Mouse (Mus musculus) kidney, adult 18-20 months (tissue): Measurements from ENCODE around the gene Apobec3.
"Not testable (repeated sequence)": the region's sequence is repeated elsewhere in the genome, so short reads cannot be mapped to it uniquely, and the experiment has no call there.

Experiments
- DNase-seq: peaks from one replicate; pipeline ENCODE4 v3.0.0; 2021

Apobec3 gene

GRCm38 (mm10) chr15:79896080-79896725 is 4.7 kb downstream of the Apobec3 start:
- DNase-seq: no peak

DNA sequence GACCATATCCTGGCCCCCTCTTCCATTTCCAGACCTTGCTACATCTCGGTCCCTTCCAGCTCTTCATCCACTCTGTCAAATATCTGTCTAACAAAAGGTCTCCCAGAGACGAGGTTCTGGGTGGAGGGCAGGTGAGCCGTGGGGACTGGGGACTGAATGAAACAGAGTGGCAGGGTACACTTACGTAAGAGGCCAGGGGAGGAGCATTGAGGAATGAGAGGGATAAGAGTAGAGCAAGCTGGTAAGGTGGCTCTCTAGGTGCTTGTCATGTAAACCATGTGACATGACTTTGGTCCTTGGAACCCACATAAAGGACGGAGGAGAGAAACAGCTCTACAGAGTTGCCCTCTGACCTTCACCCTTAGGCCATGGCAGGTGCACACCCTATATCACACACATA is 7.5 kb downstream of the Apobec3 start:
- DNase-seq: no peak

DNA sequence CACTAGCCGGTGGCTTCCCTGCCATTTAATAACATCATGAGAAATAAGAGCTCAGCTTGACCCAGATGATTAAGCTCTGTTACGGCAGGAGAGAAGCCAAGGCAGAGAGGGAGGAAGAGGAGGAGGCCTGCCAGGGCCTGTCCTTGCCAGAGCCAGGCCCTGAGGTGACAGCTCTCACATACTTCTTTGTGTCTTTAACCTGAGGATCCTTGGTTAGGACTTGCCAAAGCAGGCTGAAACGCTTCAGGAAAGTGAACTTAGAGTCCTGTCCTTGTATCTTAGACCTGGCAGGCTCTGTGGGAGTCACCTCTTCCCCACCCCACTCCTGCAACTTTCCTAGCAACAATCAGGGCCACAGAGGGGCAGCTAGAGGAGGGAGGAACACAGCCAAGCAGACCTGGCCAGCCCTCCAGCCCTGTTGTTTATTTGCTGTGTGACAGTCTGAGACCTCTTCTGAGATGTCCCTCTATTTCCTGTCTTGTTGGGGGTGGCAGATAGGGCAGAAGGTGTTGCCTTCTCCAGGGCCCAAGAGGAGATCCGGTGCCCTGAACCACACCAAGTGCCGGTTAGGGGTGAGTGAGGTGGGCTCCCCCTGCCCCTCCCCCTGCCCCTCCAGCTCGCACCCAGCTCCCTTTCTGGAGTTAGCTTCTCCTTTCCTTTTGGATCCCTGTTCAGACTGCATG is 8.5 kb downstream of the Apobec3 start:
- no peak for DNase-seq

GRCm38 (mm10) chr15:79900751-79901150 is 9.3 kb downstream of the Apobec3 start:
- DNase-seq: no peak

GRCm38 (mm10) chr15:79901399-79901798 is 9.9 kb downstream of the Apobec3 start:
- DNase-seq: no peak

- not testable (repeated sequence) for DNase-seq
Observed at GRCm38 (mm10) chr15:79903081-79903480, 11.6 kb downstream of the Apobec3 start.

- no peak for DNase-seq
Observed at GRCm38 (mm10) chr15:79903963-79904362, 12.5 kb downstream of the Apobec3 start.

- DNase-seq: not testable (repeated sequence)
Observed at GRCm38 (mm10) chr15:79904678-79905077, 13.2 kb downstream of the Apobec3 start.

DNA sequence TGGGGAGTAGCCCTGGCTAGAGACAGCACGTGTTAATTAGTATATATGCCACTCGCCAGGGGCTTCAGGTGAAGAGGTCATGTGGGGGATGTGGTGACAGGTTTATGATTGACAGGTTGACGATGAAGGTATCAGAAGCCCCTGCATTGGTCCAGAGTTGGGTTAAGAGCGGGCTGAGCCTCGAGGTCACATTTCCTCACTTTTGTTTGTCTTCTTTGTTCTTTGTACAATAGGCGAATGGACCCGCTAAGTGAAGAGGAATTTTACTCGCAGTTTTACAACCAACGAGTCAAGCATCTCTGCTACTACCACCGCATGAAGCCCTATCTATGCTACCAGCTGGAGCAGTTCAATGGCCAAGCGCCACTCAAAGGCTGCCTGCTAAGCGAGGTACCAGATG is 13.8 kb downstream of the Apobec3 start:
- no peak for DNase-seq

DNA sequence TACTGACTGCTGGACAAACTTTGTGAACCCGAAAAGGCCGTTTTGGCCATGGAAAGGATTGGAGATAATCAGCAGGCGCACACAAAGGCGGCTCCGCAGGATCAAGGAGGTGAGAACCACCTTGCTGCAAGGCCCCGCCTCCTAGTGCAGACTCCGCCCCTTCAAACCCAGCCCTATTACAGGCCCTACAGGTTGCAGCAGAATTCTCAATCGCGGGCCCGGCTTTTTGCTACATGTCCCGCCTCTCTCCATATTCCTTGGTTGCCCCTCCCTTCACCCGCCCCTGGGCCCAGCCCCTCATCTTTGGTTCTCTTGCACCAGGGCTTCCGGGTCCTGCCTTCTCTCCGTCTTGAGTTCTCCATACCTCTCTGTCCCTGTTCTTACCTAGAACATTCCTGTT is 15.4 kb downstream of the Apobec3 start:
- no peak for DNase-seq

DNA sequence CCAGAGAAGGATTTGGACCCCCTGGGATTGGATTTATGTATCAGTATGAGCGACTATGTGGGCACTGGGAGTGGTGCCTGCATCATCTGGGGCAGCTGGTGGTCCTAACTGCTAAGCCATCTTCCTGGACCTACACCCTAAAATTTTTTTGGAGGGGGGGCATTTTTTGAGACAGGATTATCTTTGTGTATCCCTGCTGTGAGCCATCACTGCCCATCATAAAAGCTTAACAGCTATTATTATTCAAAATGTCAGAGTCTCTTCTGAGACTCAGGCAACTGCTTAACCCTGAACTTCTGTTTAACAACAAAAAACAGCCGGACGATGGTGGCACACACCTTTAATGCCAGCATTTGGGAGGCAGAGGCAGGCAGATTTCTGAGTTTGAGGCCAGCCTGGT is 17.5 kb downstream of the Apobec3 start:
- DNase-seq: not testable (repeated sequence)

GRCm38 (mm10) chr15:79910812-79911211 is 19.4 kb downstream of the Apobec3 start:
- DNase-seq: not testable (repeated sequence)

GRCm38 (mm10) chr15:79911339-79911738 is 19.9 kb downstream of the Apobec3 start:
- DNase-seq: no peak

DNA sequence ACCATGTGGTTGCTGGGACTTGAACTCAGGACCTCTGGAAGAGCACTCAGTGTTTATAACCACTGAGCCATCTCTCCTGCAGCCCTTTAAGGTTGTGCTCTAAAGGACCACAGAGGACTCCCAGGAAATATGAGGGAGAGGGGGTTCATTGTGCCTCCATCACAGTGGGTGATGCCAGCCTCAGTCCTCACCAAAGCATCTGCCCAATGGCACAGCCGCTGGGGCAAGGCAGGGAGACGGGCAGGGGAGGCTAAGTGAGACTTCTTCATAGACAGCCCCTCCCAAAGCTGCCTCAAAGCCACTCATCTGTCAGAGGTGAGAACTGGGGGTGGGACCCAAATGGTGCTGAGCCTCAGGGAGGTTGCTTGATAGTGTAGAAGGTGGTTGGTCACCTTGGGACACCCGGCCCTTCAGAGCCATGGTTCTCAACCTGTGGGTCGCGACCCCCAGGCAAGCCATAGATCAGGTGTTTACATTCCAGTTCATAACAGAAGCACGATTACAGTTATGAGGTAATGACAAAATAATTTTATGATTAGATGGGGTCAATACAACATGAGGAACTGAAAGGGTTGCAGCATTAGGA is 22.4 kb downstream of the Apobec3 start:
- no peak for DNase-seq

DNA sequence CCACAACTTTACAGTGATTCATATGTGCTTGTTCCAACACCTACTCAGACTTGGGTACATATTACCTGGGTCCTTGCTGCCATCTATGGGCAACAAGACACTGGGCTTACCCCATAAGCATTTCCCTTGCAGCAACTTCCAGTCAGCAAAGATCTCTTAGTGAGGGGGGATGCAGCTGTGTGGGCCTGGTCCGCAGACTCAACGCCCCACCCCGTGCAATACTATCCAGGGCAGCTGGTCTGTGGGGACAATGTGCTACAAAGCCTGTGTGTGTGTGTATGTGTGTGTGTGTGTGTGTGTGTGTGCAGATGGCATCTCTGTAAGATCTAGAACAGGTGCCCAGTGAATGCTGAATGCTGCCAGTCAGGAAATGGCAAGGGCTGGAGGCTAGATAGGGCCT is 22.9 kb downstream of the Apobec3 start:
- no peak for DNase-seq

- no peak for DNase-seq
Observed at GRCm38 (mm10) chr15:79916150-79916549, 24.7 kb downstream of the Apobec3 start.

DNA sequence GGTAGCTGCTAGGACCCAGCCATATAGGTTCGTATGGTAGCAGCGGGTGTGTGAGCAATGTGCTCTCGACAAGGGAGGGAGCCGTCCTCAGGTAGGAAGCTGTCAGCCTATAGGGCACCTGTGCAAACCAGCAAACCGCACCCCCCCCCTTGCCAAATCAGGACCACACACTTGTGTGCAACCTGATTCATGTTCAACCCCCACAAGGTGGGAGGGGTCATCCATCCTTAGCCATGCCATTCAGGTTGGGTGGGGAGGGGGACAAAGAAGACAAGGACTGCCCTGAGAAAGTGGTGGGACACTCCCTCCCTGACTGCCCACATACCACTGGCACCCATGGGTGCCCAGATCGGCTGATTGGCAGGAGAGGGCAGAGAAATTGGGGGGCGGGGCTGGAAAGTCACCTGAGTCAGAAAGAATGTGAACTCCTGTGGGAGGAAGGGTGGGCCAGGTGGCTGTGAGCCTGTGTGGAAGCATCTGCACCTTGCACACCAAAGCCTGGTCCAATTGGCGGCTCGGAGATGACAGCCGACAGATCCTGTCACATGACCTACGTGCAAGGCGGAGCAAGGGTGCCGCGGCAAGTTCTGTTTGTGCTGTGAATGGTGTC is 25.8 kb downstream of the Apobec3 start:
- DNase-seq: no peak

DNA sequence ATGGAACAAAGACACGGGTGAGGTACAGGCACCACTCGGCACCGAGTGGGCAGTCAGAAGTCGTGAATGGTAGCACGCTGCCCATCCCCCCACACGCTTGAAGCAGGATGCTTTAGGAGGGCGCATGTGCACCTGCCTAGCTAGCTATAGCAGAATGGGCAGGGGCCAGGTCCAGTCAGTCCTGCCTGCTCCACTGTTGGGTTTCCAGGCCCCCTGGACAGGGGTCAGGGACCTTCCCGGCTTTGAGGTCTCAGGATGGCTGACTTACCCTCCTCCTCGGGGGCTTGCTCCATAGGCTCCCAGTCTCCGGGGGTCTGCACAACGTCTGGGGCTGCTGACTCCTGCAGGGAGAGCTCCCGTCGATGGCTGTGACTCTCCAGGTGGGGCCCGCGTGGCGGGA is 27.0 kb downstream of the Apobec3 start:
- no peak for DNase-seq

DNA sequence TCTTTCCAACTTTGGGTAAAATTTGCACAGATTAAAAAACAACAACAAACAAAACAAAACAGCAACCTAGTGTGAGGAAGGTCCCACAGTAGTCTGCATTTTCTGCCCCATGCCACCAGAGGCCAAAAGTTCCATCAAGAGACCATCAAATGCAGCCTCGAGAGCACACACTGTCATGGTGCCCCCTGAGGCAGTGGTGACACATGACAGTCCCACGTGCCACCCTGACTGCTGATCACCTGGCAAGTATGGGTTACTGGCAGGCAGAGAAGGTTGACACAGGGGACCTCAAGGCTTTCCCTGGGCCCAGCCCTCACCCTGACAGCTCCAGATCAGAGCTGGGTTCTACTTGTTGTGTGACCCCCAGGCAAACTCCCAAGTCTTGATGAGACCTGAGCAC is 28.3 kb downstream of the Apobec3 start:
- DNase-seq: no peak

GRCm38 (mm10) chr15:79926856-79927416 is 35.5 kb downstream of the Apobec3 start:
- no peak for DNase-seq

GRCm38 (mm10) chr15:79927637-79928122 is 36.2 kb downstream of the Apobec3 start:
- peak; percentile 98 for DNase-seq

DNA sequence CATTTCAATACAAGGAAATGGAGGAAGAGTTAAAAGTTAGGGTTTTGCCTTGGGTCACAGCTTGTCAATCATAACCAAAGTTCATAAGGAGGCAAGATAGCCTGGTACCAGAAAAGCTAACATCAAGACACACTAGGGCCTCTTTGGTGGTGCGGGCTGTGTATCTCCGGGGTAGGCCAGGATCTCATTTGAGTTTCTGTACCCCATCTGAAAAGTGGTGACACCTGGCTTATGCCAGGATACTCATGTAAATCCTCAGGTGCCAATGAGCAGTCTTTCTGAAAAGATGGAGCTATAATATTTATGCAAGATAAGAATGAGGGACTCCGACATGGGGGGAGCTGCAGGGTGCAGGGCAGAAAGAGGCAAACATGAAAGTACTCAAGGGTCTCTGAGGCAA is 36.9 kb downstream of the Apobec3 start:
- DNase-seq: no peak

DNA sequence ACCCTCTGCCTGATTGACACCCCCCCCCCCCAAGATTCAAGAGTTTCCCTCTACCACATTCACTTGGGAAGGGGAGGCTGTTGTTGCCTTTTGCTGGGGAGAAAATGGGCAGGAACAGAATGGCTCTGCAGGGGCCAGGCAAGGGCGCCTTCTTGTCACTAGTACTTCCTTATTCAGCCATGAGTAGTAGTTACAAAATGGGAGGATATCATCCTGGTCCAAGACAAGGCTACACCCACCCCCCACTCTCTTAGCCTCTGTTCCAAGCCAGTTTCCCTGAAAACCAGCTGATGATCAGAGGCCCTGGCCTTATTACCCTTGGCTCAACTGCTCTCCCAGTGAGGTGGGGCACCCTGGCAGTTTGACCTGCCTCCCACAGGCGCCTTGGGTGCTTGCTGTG is 37.3 kb downstream of the Apobec3 start:
- no peak for DNase-seq
